Mouse (Mus musculus): ENCODE measurements at regions not wholly inside any gene's neighbourhood (a gene's known extent, or its start where the extent isn't known, plus 50 kb on each side); places are given as distances from the start of the nearest gene placed in this dataset.
A peak's percentile ranks its signal among the peaks of the same experiment; 100 is the strongest.

GRCm38 (mm10) chr2:169494503-169495311, 92.8 kb downstream of the Gm11011 start:
- Histone ChIP-seq H3K4me3 (ENCODE audit: insufficient read depth in 1 of 2, low read depth in 2 of 2, low read length in 2 of 2) (no peak overlapping the region), H3K9me3 (ENCODE audit: control insufficient read depth, low read length) (no peaks in the 10 kb centered on the region), H3K9ac (replicated peaks) (no peak overlapping the region), H3K27ac (no peak overlapping the region), H3K36me3 (replicated peaks; ENCODE audit: control insufficient read depth, insufficient read depth, low read depth) (no peaks in the 10 kb centered on the region), H3K4me1 (replicated peaks; ENCODE audit: control insufficient read depth in 2 of 2, insufficient read depth in 2 of 2, low read length in 1 of 2) (peaks cover 0 to 6% of the 10 kb centered on the region in 2 experiments; a peak in 1 of 4 replicates), H3K27me3 (ENCODE audit: control insufficient read depth, insufficient read depth, low read length) (no peaks in the 10 kb centered on the region), H3K4me2 (ENCODE audit: low read depth) (no peak overlapping the region)
- WGBS (ENCODE audit: insufficient replicate concordance) = 62% methylated on average over 11 of the region's 11 CpGs
- ATAC-seq (ENCODE audit: insufficient read depth) (no peak), DNase-seq (ENCODE audit: low read depth in 3 of 3, low spot score in 3 of 3) (no peak)
- TF ChIP-seq EP300 (IDR thresholded peaks at IDR 0.05; ENCODE audit: low read depth) = no peak
- TF ChIP-seq CTCF (IDR thresholded peaks at IDR 0.05; ENCODE audit: low read depth) = no peak

GRCm38 (mm10) chr2:169493609-169494275, 93.8 kb downstream of the Gm11011 start:
- Histone ChIP-seq H3K27me3 (ENCODE audit: control insufficient read depth, insufficient read depth, low read length) (no peaks in the 10 kb centered on the region), H3K9me3 (ENCODE audit: control insufficient read depth, low read length) (no peaks in the 10 kb centered on the region), H3K36me3 (replicated peaks; ENCODE audit: control insufficient read depth, insufficient read depth, low read depth) (no peaks in the 10 kb centered on the region), H3K4me3 (ENCODE audit: insufficient read depth in 1 of 2, low read depth in 2 of 2, low read length in 2 of 2) (no peak overlapping the region), H3K4me2 (ENCODE audit: low read depth) (no peak overlapping the region), H3K9ac (replicated peaks) (no peak overlapping the region), H3K27ac (no peak overlapping the region), H3K4me1 (replicated peaks; ENCODE audit: control insufficient read depth in 2 of 2, insufficient read depth in 2 of 2, low read length in 1 of 2) (peaks cover 0 to 6% of the 10 kb centered on the region in 2 experiments; a peak in 1 of 4 replicates)
- ATAC-seq (ENCODE audit: insufficient read depth) (peak; percentile 71; the same call in 1 of the 2 replicates), DNase-seq (ENCODE audit: low read depth in 3 of 3, low spot score in 3 of 3) (peak; percentile 2 to 17 (median 14))
- 56% methylated on average over 16 of the region's 16 CpGs for WGBS (ENCODE audit: insufficient replicate concordance)
- TF ChIP-seq CTCF (IDR thresholded peaks at IDR 0.05; ENCODE audit: low read depth) (no peak), EP300 (IDR thresholded peaks at IDR 0.05; ENCODE audit: low read depth) (no peak)

- Histone ChIP-seq H3K4me1 (replicated peaks; ENCODE audit: control insufficient read depth in 2 of 2, insufficient read depth in 2 of 2, low read length in 1 of 2) (no peaks in the 10 kb centered on the region), H3K4me2 (ENCODE audit: low read depth) (no peak overlapping the region), H3K27me3 (ENCODE audit: control insufficient read depth, insufficient read depth, low read length) (no peaks in the 10 kb centered on the region), H3K9ac (replicated peaks) (no peak overlapping the region), H3K27ac (no peak overlapping the region), H3K36me3 (replicated peaks; ENCODE audit: control insufficient read depth, insufficient read depth, low read depth) (no peaks in the 10 kb centered on the region), H3K9me3 (ENCODE audit: control insufficient read depth, low read length) (no peaks in the 10 kb centered on the region), H3K4me3 (ENCODE audit: insufficient read depth in 1 of 2, low read depth in 2 of 2, low read length in 2 of 2) (no peak overlapping the region)
- ATAC-seq (ENCODE audit: insufficient read depth) (no peak), DNase-seq (ENCODE audit: low read depth in 3 of 3, low spot score in 3 of 3) (no peak)
- WGBS (ENCODE audit: insufficient replicate concordance) = 41% methylated on average over 8 of the region's 8 CpGs
- TF ChIP-seq EP300 (IDR thresholded peaks at IDR 0.05; ENCODE audit: low read depth) (no peak), CTCF (IDR thresholded peaks at IDR 0.05; ENCODE audit: low read depth) (no peak)
These were observed 103.6 kb downstream of the Gm11011 start for GRCm38 (mm10) chr2:169483934-169484333.

GRCm38 (mm10) chr2:169481731-169482465, 105.6 kb downstream of the Gm11011 start:
- Histone ChIP-seq H3K27me3 (ENCODE audit: control insufficient read depth, insufficient read depth, low read length) (no peaks in the 10 kb centered on the region), H3K27ac (no peak overlapping the region), H3K9ac (replicated peaks) (no peak overlapping the region), H3K36me3 (replicated peaks; ENCODE audit: control insufficient read depth, insufficient read depth, low read depth) (no peaks in the 10 kb centered on the region), H3K4me3 (ENCODE audit: insufficient read depth in 1 of 2, low read depth in 2 of 2, low read length in 2 of 2) (no peak overlapping the region), H3K4me1 (replicated peaks; ENCODE audit: control insufficient read depth in 2 of 2, insufficient read depth in 2 of 2, low read length in 1 of 2) (no peaks in the 10 kb centered on the region), H3K4me2 (ENCODE audit: low read depth) (no peak overlapping the region), H3K9me3 (ENCODE audit: control insufficient read depth, low read length) (no peaks in the 10 kb centered on the region)
- ATAC-seq (ENCODE audit: insufficient read depth) (no peak), DNase-seq (ENCODE audit: low read depth in 3 of 3, low spot score in 3 of 3) (no peak)
- TF ChIP-seq EP300 (IDR thresholded peaks at IDR 0.05; ENCODE audit: low read depth) (no peak), CTCF (IDR thresholded peaks at IDR 0.05; ENCODE audit: low read depth) (no peak)
- WGBS (ENCODE audit: insufficient replicate concordance) = 52% methylated on average over 15 of the region's 15 CpGs
